Mouse (Mus musculus): Measurements from ENCODE around the gene Stx6.

Stx6 gene

DNA sequence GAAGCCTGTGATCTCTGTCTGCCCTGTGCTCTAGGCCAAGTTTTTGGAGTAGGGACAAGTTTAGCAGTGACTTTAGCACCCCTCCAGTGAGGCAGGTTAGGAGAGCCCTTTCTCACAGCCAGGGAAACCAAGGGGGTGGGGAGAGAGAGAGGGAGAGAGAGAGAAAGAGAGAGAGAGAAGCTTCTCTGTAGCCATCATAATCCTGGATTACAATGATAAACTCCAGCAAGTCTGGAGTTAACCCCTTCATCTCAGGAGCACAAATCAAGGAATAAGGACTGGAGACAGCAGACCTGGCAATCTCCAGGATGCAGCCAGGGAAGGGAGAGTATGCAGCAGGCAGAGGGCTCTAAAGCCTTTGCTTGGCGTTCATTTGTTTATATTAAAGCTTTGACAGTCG is 77.1 kb downstream of the Stx6 start:
- DNase-seq (ENCODE audit: low spot score), result no peak

DNA sequence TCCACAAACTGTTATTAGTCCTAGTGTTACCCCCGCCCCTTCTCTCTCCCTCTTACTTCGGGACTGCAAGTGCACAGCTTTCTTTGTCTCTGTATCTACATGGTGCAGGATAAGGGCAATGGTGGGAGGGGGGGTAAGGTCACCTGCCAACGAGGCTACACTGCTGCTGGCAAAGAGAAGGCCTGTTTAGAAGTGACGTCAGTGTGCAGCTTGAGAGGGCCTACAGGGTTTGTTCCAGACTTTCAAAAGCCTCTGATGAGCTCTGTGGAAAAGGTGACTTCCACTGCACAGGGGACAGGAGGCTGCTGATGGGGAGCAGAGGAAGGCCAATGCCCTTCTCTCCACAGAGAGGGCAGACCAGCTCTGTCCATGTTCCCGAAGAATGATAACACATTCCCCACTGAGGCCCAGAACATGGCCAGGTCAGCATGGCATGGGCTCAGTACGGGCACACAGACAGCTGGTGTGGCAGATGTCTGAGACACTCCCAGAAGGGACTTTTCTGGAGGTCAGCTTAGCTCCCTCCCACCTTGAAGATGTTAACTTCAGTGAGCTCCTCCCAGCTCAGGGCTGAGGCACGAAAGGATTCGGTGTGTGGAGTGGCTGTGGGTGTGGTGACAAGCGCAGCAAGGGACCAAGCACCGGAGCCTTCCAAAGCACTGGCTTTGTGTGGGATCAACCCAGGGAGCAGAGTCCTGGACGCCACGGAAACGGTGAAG is 78.0 kb downstream of the Stx6 start:
- no peak for DNase-seq (ENCODE audit: low spot score)

DNA sequence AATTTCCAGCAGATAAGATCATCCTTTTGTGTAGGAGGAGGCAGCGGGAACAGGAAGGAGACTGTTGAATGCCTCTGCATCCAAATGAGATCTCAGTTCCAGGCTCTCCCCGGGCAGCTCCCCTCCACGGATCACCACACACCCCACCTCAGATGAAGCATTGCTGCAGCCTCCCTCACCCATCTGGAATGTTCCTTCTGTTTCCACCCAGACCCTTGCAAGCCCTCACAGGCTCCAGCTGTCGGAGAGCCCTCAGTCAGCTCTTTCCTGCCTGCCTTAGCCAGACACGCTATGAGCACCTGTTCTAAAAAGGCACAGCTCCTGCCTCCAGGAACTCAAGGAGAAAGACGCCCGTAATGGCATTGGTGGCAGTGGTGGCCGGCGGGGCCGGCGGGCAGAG is 78.9 kb downstream of the Stx6 start:
- no peak for DNase-seq (ENCODE audit: low spot score)

DNA sequence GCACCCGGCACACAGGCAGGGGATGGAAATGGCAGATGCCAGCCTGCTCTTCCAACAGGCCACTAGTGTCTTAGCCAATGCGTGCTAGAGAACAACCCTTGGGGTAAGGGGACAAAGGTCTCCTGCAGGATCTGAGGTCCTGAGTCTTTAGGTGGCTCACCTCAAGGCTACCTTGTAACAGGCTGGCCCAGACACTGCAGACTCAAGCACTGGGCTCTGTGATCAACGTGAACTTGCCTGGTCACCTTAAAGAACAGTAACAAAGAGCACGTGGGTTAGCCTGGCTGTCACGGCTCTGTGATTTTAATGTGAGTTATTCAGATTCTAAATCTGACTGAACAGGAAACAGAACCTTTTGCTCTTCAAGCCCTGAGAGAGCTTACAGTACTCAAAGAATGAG is 79.6 kb downstream of the Stx6 start:
- DNase-seq (ENCODE audit: low spot score), result no peak

DNA sequence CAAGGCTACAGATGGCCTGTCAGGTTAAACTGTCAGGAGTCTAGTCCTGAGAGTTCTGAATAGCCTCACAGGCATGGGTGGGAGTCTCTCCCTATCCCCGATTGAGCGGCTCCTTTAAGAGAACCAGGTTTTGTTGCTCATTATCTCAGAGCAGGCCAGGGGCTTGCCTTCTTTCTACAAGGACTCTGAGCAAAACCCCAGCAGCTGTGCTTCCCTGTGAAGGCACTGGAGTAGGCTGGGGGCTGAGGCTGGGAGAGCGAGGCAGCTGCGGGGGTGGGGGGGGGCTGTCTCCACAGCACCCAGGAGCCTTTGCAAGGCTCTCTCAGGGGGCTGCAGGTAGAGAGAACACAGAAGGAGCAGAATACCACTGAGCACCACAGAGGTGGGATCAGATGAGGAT is 80.7 kb downstream of the Stx6 start:
- no peak for DNase-seq (ENCODE audit: low spot score)

DNA sequence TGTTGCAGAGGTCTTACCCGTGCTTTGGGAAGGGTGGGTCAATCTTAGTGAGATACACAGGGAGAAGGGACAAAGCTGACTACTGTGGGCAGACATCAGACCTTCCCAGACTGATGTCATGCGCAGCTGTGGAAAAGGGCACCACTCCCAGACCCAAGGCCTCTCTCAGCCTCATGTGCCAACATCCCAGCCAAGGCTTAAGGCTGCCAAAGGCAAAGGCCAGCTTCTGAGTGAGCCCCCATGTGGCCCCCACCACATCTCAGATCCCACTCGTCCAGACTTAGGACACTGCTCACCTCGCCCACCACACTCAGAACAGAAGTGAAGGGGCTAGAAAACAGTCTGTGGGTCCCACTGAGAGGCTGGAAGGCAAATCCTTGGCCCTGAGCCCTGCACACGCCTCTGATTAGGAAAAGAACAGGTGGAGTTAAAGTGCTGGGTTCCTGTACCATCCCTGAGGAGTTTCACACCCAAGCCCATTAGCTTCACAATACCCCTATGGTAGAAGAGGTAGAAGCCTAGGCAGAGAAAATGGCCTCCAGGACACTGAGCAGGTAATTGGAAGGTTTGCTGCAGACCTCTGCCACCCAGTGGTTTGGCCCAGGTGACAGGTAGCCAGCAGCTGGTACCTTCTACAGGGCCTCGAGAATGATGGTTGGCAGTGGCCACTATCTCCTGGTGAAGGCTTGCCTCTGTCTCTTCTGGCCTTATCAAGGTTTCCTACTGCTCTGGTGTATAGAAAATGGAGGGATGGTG is 81.6 kb downstream of the Stx6 start:
- DNase-seq (ENCODE audit: low spot score), result no peak

DNA sequence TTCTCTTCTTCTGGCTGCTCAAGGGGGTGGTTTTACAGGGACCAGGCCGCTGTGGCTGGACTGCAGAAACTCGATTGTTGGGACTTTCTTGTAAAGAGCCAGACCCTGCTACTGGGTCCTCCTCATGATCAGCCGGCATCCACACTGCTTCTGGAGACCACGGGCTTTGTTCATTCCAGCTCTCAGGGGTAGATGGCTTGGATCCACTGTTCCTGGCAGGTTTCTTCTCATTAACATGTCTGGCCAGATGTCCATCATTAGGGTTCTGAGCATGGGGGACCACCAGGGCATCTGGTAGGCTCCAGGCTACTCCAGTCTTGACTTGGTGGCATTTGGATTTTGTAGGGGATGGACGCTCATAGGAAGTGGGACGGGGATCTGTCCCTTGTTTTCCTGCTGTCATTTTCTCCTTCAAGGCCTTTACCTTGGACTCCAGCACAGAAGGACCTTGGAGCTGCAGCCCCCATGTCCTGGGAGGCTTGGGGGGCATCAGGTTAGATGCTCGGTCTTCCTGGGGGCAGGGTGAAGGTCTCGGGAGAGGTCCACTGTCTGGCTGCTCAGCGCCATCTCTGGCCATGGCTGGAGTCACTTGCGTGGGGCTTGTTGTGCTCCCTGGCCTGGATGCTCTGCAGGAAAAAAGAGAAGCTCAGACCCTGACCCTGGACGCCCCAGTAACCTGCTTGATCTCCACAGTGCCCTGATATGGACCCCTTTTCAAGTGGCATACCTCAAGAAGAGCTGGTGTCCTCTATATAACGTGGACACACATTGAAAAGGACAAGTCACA is 83.4 kb downstream of the Stx6 start:
- DNase-seq (ENCODE audit: low spot score), result no peak

DNA sequence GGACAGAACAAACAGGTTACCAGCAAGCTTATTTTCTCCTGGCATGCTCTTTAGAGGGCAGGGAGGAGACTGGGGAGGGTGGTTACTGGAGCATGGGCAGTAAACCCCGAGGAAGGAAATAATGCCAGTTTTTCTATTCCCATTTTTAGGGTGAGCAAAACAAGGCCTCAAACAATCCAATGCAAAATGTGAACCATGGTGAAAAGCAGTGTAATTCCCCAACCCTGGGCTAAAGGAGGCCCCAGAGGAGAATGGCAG is 83.9 kb downstream of the Stx6 start:
- no peak for DNase-seq (ENCODE audit: low spot score)

DNA sequence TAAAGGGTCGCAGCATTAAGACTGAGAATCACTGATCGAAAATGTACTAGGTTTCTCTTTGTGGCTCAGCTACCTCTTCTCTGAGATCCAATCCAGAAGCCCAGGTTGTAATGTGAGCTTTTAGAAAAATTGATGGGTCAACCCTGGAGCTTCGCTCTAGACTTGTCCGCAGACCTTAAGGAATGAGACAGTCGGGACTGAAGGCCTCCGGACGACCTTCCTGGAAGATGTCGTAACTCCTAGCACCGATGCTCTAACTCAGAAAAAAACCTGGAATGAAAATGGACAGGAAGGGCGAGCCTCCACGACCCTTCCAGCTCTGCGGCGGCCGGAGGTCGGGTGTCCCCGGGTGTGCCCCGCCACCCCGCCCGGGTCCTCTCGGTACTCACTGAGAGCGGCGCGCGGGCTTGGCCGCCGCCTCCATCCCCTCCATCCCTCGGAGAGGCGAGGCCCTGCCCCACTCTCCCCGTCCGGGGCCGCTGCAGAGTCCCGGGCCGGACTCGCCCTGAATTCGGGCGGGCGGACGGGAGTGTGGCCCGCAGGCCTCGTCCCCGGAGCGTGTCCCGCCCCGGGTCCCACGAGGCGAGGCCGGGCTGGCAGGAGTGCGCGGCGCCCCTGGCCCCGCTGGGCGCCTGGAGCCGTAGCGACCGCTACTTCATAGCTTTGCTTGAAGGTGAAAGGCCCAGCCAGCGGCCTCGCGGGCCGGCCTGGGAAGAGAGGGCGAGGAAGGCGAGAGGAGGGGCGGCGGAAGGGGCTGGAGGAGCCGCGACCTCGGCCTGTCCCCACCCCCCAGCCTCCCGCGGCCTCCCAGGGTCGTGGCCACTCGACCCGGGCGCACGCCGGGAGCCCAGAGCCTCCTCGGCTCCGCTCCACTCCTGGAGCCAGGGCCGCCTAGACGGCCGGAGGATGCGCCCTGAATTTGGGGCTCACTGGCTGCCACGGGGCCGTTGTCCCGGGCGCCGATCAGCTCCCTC is 85.6 kb downstream of the Stx6 start, which contains the start of gene BC034090:
BC034090 (minus strand) TSS at position 648 of the 974 bp plus-strand sequence.
- DNase-seq (ENCODE audit: low spot score), result peak; percentile 77

DNA sequence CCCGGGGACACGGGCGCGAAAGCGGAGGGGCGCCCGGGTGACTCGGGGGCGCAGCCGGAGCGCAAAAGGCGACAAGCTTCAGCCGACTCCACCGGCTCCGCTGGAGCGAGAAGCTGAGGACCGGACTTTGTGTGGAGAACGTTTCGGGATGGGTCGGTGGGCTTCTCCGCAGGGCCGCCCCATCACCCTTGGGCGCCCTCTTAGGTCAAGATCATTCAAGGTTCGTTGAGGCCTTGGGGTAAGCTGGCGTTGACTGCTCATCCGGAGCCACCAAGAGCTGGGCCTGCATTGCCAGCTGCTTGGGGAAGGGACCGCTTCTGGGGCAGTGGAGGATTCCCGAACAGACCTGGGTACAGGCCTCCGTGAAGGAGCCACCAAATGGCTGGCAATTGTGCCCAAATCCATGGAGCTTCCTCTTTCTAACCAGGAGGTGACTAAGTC is 86.3 kb downstream of the Stx6 start:
- DNase-seq (ENCODE audit: low spot score), result no peak

DNA sequence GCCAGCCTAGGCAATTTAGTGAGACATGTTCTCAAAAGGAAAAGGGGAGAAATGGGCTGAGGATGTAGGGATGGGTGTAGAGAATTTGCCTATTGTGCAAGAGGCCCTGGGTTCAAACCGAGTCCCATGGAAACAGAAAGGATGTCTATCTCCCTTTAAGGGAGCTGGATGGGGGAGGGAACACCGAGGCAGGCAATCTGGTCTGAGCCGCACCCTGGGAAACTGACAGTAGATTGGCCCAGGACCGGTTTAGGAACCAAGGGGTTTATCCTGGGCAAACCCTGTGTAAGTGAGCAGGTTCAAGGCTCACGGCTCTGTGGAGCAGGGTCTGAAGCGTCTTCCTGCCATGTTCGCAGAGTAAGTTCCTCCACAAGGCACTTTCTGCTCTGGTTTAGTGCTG is 87.0 kb downstream of the Stx6 start:
- no peak for DNase-seq (ENCODE audit: low spot score)

DNA sequence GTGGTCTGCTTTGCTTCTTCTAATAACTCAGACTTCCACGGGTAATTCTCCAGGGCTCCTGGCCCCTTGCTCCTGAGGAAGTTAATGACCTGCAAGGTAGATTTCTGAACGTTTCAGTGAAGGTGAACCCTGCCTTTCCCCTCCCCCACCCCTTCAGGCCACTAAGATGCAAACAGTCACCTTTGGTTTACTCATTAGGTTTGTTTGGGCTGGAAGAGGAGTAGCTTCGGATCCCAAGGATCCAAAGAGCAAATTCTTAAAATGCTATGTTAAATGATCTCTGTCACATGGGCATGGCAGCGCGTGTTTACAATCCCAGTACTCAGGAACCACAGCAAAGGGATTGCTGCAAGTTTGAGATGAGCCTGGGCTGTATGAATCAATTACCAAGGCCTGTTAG is 88.9 kb downstream of the Stx6 start:
- DNase-seq (ENCODE audit: low spot score), result no peak

DNA sequence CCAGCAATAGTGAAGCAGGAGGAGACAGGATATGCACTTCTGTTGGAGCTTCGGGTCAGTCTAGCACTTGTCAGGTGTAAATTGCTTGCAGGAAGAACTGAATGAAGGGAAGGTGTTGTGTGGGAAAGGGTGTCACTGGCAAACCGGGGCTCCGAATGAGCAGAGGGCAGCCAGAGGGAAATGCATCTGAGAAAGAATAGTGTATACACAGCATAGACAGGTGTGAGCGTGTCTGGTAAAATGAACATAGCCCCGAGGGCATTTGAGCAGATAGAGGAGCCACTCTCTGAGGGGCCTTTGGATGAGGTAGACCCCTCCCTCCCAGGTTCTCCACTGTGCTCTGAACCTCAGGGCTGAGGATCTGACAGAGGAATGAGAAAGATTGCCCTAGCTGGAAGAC is 89.5 kb downstream of the Stx6 start:
- no peak for DNase-seq (ENCODE audit: low spot score)

DNA sequence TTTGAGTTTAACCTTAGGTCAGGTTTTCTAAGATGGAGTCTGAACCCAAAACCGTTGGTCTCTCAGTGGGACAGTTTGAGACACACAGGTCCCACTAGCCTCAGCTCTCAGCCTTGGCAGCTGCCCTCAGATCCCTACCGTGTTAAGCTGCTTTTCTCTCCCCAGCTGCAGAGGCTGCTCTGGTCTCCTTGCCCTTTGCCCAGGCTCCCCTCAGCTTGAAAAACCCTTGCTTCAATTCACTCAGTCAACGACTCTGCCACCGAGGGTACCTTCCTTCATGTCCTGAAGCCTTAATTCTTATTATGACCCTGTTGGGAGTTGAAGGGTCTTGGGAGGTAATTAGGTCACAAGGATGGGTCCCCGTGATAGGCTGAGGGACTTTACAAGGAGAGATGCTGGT is 91.4 kb downstream of the Stx6 start:
- DNase-seq (ENCODE audit: low spot score), result no peak

DNA sequence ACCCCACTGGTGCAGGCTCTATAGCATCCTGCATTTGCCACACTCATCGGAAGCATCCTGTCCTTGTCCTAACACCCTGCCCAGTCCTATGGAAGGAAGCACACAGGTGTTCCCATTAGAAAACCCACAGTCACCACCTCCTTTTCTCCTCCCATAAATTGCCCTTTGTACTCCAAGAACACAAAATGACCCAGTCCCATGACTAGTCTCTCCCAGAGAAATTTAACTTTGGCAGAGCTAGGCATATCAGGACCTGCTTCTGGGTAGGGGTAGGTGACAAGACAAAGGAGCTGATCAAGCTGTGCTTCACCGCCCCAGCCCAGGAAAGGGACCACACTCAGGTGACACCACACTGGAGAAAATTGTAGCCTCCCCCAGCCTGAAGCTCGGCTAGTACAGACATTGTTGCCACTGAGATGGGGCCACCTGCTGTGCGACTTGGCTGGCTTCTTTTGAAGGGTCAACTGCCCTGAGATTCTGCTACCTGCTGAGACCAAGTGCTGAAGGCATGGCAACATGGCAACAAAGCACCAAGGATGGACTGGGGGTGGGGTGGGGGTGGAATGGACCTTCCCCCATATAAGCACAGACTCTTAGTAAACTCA is 92.1 kb downstream of the Stx6 start:
- no peak for DNase-seq (ENCODE audit: low spot score)

DNA sequence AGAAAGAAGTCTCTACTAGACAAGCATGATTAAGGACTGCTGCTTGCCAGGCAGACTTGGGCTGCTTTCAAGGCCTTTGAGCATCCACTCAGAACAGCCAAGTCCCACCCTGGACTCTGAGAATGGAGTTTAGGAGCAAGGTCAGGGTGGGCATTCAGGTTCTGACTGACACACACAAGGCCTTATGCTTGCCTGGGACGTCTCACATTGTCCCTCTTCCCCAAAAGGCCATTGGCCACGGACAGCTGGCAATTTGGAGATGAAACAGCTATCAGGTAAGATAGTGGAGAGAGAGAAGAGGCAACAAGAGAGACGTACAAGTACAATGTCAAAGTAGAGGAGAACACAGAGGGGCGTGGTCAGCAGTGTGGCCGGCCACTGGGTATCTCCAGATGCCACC is 93.1 kb downstream of the Stx6 start:
- no peak for DNase-seq (ENCODE audit: low spot score)

DNA sequence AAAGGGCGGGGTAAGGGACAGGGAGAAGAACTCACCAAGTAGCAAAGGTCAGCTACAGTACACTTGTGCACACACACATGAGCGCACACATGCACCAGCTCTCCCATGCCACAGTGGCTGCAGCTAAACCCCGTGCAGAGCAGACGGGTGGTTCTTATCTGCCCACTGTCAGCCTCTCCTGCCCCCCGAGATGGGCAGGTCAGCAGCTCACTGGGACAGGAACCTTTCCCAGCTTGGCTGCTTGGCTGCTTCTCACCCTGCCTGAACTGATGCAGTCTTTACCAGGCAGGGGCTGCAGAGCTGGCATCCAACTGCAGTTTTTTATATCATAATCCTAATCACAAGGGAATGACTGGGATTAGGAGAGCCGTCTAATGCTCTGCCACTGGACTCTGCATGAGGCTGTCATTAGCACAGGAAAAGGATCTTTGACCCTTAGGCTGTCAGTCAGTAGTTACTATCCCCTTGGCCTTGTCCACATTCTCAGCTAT is 94.2 kb downstream of the Stx6 start:
- DNase-seq (ENCODE audit: low spot score), result no peak

DNA sequence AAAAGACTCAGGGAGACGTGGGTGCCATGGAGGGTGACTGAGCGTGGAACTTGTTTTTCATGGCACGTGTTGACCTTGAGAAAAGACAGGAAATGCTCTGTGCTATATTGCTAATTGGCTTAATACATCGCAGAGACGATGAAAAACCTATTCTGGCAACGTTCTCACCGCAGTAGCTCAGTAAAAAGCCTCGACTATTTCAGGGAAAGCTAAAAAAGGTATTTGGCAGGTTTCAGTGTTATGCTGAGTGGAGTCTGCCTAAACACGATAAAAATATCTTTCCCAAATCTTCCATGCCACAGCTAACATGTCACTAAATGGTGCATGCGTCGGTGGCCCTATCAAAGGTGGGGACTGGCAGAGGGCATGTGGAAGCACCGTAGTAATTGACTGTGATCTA is 94.6 kb downstream of the Stx6 start:
- no peak for DNase-seq (ENCODE audit: low spot score)

DNA sequence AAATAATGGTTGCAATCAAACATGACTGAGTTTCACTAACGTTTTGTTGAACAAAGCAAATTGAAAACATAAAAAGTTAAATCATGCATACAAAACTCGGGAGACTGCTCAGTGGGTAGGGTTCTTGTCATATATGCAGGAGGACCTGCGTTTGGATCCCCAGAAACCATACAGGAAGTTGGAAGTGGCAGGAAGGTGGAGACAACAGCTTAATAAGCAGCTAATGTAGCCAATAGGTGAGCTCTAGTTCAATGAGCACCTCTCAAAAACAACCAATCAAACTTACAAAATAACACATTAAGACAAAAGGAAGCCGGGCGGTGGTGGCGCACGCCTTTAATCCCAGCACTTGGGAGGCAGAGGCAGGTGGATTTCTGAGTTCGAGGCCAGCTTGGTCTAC is 95.8 kb downstream of the Stx6 start:
- no peak for DNase-seq (ENCODE audit: low spot score)

All from embryo, embryonic 10.5 days (tissue).